Mouse (Mus musculus) testis, postnatal 14 days (tissue): ENCODE measurements around the gene Tspan5.

Source experiments
- DNase-seq: peaks from one replicate; pipeline ENCODE4 v3.0.0; 2021; ENCODE audit warnings: low spot score

Gene Tspan5

GRCm38 (mm10) chr3:138771549-138772333, 29.7 kb downstream of the Tspan5 start:
- no peak for DNase-seq

- no peak for DNase-seq
Observed at GRCm38 (mm10) chr3:138773871-138774606, 32.0 kb downstream of the Tspan5 start.

GRCm38 (mm10) chr3:138774607-138774943, 32.6 kb downstream of the Tspan5 start:
- no peak for DNase-seq

- DNase-seq = no peak
Observed at GRCm38 (mm10) chr3:138775926-138776715, 34.1 kb downstream of the Tspan5 start.

GRCm38 (mm10) chr3:138781492-138781891, 39.5 kb downstream of the Tspan5 start:
- DNase-seq = no peak

GRCm38 (mm10) chr3:138783859-138784640, 42.1 kb downstream of the Tspan5 start:
- DNase-seq = peak; percentile 41

- DNase-seq = no peak
Observed at GRCm38 (mm10) chr3:138784641-138785025, 42.6 kb downstream of the Tspan5 start.

- DNase-seq = peak; percentile 69
Observed at GRCm38 (mm10) chr3:138787758-138788488, 45.9 kb downstream of the Tspan5 start.

GRCm38 (mm10) chr3:138788489-138788850, 46.5 kb downstream of the Tspan5 start:
- DNase-seq = no peak

- DNase-seq = no peak
Observed at GRCm38 (mm10) chr3:138789275-138789674, 47.3 kb downstream of the Tspan5 start.

- no peak for DNase-seq
Observed at GRCm38 (mm10) chr3:138794533-138794932, 52.5 kb downstream of the Tspan5 start.

GRCm38 (mm10) chr3:138795951-138796350, 54.0 kb downstream of the Tspan5 start:
- no peak for DNase-seq

GRCm38 (mm10) chr3:138796583-138796982, 54.6 kb downstream of the Tspan5 start:
- no peak for DNase-seq

- DNase-seq = no peak
Observed at GRCm38 (mm10) chr3:138800664-138801411, 58.8 kb downstream of the Tspan5 start.

GRCm38 (mm10) chr3:138801661-138802060, 59.7 kb downstream of the Tspan5 start:
- no peak for DNase-seq

GRCm38 (mm10) chr3:138802722-138803443, 60.9 kb downstream of the Tspan5 start:
- no peak for DNase-seq

GRCm38 (mm10) chr3:138803444-138804085, 61.6 kb downstream of the Tspan5 start:
- DNase-seq = no peak

GRCm38 (mm10) chr3:138804104-138805048, 62.4 kb downstream of the Tspan5 start:
- no peak for DNase-seq
